Mouse (Mus musculus) bone marrow, adult 2 months (tissue): ENCODE measurements at regions not wholly inside any gene's neighbourhood (a gene's known extent, or its start where the extent isn't known, plus 50 kb on each side); places are given as distances from the start of the nearest gene placed in this dataset.

Source experiments
- CTCF ChIP-seq: fragments of 200-500 bp; IDR thresholded peaks from 2 replicates; pipeline ENCODE4 v1.5.1; 2011; ENCODE audit warnings: low read length, control low read depth; ENCODE audit not compliant: control insufficient read depth, insufficient read depth
- POLR2A ChIP-seq: fragments of 200-500 bp; IDR thresholded peaks from 2 replicates; pipeline ENCODE4 v1.6.1; 2011; ENCODE audit warnings: low read depth, mild to moderate bottlenecking, control low read depth, low read length, borderline replicate concordance; ENCODE audit not compliant: control insufficient read depth

GRCm38 (mm10) chr16:10081751-10082150 lies 86.4 kb upstream of the Grin2a start:
- TF ChIP-seq POLR2A (no peak), CTCF (no peak)
